Mouse (Mus musculus): ENCODE measurements around the gene Pcbd2. TPM values are rescaled to one million over a fixed set of nuclear protein-coding genes. Genes with fewer than 3 reads are reported as not detected.

Gene Pcbd2
- total and polyA plus RNA-seq, 2 experiments = 32.7 to 36.0 TPM

DNA sequence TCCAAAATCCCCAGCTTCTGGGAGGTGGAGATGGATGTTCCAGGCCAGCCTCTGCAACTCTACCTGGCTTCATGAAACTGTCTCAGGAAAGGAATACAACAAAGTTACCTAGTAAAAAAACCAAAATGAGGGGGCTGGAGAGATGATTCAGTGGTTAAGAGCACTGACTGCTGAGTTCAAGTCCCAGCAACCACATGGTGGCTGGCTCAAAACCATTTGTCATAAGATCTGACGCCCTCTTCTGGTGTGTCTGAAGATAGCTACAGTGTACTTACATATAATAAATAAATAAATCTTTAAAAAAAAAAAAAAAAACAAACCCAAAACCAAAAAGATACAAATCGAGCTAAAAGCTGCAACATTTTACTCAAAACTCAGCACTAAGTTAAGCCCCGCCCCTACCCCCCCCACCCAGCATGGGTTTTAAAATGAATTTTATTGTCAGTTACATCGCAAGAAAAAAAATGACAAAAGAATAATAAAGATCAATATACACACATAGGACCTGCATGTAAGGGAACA lies 509 bp upstream of the Pcbd2 start:
- TF ChIP-seq CTCF (IDR thresholded peaks at IDR 0.05; ENCODE audit: low read depth, low read length) (peak; percentile 16; the same call in 1 of the 2 replicates), POLR2A (IDR thresholded peaks at IDR 0.05; ENCODE audit: extremely low read depth, insufficient read depth, low read length) (no peak)
- Histone ChIP-seq H3K27ac (replicated peaks; ENCODE audit: insufficient read depth, low read depth, low read length) (peak overlapping the region; percentile 88), H3K9ac (ENCODE audit: low read depth, low read length) (peak overlapping the region; percentile 94), H3K4me3 (ENCODE audit: insufficient read depth, low read depth, low read length) (peak overlapping the region; percentile 97), H3K36me3 (ENCODE audit: control insufficient read depth, insufficient read depth, low read length) (peaks cover 18% of the 10 kb centered on the region), H3K27me3 (ENCODE audit: control insufficient read depth, insufficient read depth, low read length) (no peaks in the 10 kb centered on the region), H3K4me1 (ENCODE audit: control insufficient read depth, insufficient read depth, low read length) (no peaks in the 10 kb centered on the region), H3K79me2 (ENCODE audit: control insufficient read depth, insufficient read depth, low read length) (no peaks in the 10 kb centered on the region; the same call in 1 of the 2 replicates)
- WGBS = 3% methylated on average over 4 of the region's 4 CpGs
- DNase-seq (ENCODE audit: extremely low read depth, low read depth, low spot score) = peak; percentile 52

DNA sequence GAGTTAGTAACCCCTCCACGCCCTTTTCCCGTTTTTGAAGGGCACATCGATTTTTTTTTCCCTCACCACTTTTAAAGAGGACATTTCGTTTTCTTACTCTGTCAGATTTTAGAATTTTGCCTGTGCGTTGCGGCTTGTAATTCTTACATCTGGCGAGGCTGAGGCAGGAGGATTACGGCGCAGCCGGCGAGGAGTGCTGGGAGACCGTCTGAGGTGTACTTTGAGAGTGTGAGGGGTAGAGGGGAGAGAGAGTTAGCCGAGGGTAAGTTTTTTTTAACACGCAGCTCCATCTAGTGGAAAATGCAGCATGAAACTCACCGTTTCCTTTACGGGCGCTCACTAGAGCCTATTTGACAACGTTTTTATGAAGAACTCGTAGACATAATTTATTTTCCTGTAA lies 671 bp downstream of the Pcbd2 start:
- TF ChIP-seq POLR2A (IDR thresholded peaks at IDR 0.05; ENCODE audit: extremely low read depth, insufficient read depth, low read length) (no peak), CTCF (IDR thresholded peaks at IDR 0.05; ENCODE audit: low read depth, low read length) (peak; percentile 25; the same call in 1 of the 2 replicates)
- 1% methylated on average over 19 of the region's 19 CpGs for WGBS
- H3K9ac ChIP-seq (ENCODE audit: low read depth, low read length) = peak overlapping the region; percentile 94
- peaks cover 18% of the 10 kb centered on the region for H3K36me3 ChIP-seq (ENCODE audit: control insufficient read depth, insufficient read depth, low read length)
- H3K4me3 ChIP-seq (ENCODE audit: insufficient read depth, low read depth, low read length) = peak overlapping the region; percentile 97
- H3K27ac ChIP-seq (replicated peaks; ENCODE audit: insufficient read depth, low read depth, low read length) = peak overlapping the region; percentile 88
- H3K4me1 ChIP-seq (ENCODE audit: control insufficient read depth, insufficient read depth, low read length) = no peaks in the 10 kb centered on the region
- H3K27me3 ChIP-seq (ENCODE audit: control insufficient read depth, insufficient read depth, low read length) = no peaks in the 10 kb centered on the region
- H3K79me2 ChIP-seq (ENCODE audit: control insufficient read depth, insufficient read depth, low read length) = no peaks in the 10 kb centered on the region; the same call in 1 of the 2 replicates
- DNase-seq (ENCODE audit: extremely low read depth, low read depth, low spot score) = peak; percentile 78

DNA sequence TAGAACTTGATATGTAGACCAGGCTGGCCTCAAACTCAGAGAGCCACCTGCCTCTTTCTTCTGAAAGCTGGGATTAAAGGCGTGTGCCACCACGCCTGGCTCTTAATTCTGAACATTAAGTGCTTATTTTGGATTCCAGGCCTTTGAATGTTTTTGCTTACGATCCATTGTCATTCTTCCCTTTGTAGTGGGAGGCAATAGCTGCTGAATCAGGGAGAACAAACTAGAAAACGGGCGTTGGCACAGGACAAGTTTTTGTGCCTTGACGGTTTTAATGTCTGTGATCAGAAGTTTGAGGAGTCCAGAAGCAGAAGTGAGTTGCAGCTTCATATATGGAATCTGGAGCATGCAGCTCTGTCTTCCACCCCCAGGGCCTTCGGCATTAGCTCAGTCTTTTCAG lies 3.5 kb downstream of the Pcbd2 start:
- no peaks in the 10 kb centered on the region for H3K27me3 ChIP-seq (ENCODE audit: control insufficient read depth, insufficient read depth, low read length)
- no peak overlapping the region for H3K9ac ChIP-seq (ENCODE audit: low read depth, low read length)
- no peak overlapping the region for H3K27ac ChIP-seq (replicated peaks; ENCODE audit: insufficient read depth, low read depth, low read length)
- WGBS = 95% methylated on average over 7 of the region's 7 CpGs
- no peak overlapping the region for H3K4me3 ChIP-seq (ENCODE audit: insufficient read depth, low read depth, low read length)
- peaks cover 3% of the 10 kb centered on the region; the same call in 1 of the 2 replicates for H3K79me2 ChIP-seq (ENCODE audit: control insufficient read depth, insufficient read depth, low read length)
- TF ChIP-seq CTCF (IDR thresholded peaks at IDR 0.05; ENCODE audit: low read depth, low read length) (no peak), POLR2A (IDR thresholded peaks at IDR 0.05; ENCODE audit: extremely low read depth, insufficient read depth, low read length) (no peak)
- H3K4me1 ChIP-seq (ENCODE audit: control insufficient read depth, insufficient read depth, low read length) = peaks cover 2% of the 10 kb centered on the region; the same call in 1 of the 2 replicates
- H3K36me3 ChIP-seq (ENCODE audit: control insufficient read depth, insufficient read depth, low read length) = peaks cover 4% of the 10 kb centered on the region
- no peak for DNase-seq (ENCODE audit: extremely low read depth, low read depth, low spot score)

DNA sequence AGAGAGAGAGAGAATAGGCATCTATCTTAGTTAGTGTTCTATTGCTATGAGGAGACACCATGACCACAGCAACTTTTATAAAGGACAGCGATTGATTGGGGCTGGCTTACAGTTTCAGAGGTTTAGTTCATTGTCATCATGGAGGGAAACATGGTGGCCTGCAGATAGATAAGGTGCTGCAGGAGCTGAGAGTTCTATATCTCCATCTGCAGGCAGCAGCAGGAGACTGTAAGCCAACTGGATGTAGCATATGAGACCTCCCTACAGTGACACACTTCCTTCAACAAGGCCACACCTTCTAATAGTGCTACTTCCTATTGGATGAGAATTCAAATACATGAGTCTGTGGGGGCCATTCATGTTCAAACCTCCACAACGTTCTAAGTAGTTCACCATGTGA lies 5.0 kb downstream of the Pcbd2 start:
- WGBS = 78% methylated on average over 2 of the region's 2 CpGs
- DNase-seq (ENCODE audit: extremely low read depth, low read depth, low spot score) = no peak
- H3K79me2 ChIP-seq (ENCODE audit: control insufficient read depth, insufficient read depth, low read length) = peaks cover 3% of the 10 kb centered on the region; the same call in 1 of the 2 replicates
- H3K9ac ChIP-seq (ENCODE audit: low read depth, low read length) = no peak overlapping the region
- no peak overlapping the region for H3K4me3 ChIP-seq (ENCODE audit: insufficient read depth, low read depth, low read length)
- H3K36me3 ChIP-seq (ENCODE audit: control insufficient read depth, insufficient read depth, low read length) = no peaks in the 10 kb centered on the region
- TF ChIP-seq CTCF (IDR thresholded peaks at IDR 0.05; ENCODE audit: low read depth, low read length) = no peak
- TF ChIP-seq POLR2A (IDR thresholded peaks at IDR 0.05; ENCODE audit: extremely low read depth, insufficient read depth, low read length) = no peak
- peaks cover 2% of the 10 kb centered on the region; the same call in 1 of the 2 replicates for H3K4me1 ChIP-seq (ENCODE audit: control insufficient read depth, insufficient read depth, low read length)
- H3K27me3 ChIP-seq (ENCODE audit: control insufficient read depth, insufficient read depth, low read length) = no peaks in the 10 kb centered on the region
- no peak overlapping the region for H3K27ac ChIP-seq (replicated peaks; ENCODE audit: insufficient read depth, low read depth, low read length)

DNA sequence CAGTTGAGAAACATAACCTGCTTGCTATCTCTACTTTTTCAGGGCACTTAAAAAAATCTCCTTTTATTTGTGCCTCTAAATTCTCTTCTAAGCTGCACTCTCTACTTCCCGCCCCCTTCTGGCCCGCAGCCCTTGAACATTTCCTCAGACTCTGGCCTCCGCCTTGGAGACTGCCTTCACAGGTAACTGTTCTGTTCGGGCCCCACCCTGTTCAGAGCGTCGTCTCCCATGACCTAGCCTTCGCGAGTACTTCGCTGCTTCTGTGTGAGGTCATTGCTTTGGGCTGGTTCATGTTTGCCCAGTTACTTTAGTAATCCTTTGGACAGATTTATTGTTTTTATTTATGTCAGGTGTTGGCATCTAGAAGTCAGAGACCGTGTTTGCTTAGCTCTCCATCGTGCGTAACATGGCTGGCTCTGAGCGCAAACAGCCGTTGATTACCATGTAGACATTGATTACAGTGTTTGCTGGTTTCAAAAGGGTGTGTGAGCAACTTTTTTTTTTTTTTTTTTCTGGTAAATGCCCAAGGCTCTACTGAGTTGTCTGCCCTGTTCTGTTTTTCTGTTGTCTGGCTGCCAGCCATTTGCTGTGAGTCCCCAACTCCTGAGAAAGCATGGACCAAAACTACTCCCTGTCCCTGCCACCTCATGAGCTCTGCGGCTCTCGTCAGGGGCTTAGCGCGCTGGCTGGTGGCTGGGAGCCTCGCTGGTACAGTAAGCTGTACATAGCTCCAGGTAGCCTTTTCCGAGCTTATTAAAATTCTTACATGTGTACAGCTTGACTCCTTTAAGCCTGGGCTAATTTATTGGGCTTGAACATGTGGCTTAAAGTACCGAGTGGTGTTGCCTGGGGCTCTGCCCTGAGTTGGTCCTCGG lies 6.7 kb downstream of the Pcbd2 start:
- no peak overlapping the region for H3K27ac ChIP-seq (replicated peaks; ENCODE audit: insufficient read depth, low read depth, low read length)
- no peaks in the 10 kb centered on the region for H3K27me3 ChIP-seq (ENCODE audit: control insufficient read depth, insufficient read depth, low read length)
- peaks cover 2% of the 10 kb centered on the region; the same call in 1 of the 2 replicates for H3K4me1 ChIP-seq (ENCODE audit: control insufficient read depth, insufficient read depth, low read length)
- DNase-seq (ENCODE audit: extremely low read depth, low read depth, low spot score) = peak; percentile 91
- H3K79me2 ChIP-seq (ENCODE audit: control insufficient read depth, insufficient read depth, low read length) = peaks cover 3% of the 10 kb centered on the region; the same call in 1 of the 2 replicates
- no peak overlapping the region for H3K4me3 ChIP-seq (ENCODE audit: insufficient read depth, low read depth, low read length)
- H3K9ac ChIP-seq (ENCODE audit: low read depth, low read length) = no peak overlapping the region
- 45% methylated on average over 22 of the region's 22 CpGs for WGBS
- H3K36me3 ChIP-seq (ENCODE audit: control insufficient read depth, insufficient read depth, low read length) = no peaks in the 10 kb centered on the region
- TF ChIP-seq POLR2A (IDR thresholded peaks at IDR 0.05; ENCODE audit: extremely low read depth, insufficient read depth, low read length) (no peak), CTCF (IDR thresholded peaks at IDR 0.05; ENCODE audit: low read depth, low read length) (no peak)

Measured in liver, adult 2 months (tissue).